In genomic region chr2:27006255-27006654, GRCm38 (mm10) we compare ENCODE assay signal across 1 mouse cellular context.
TF ChIP-seq lines count a peak whose summit lies in the region.

No protein-coding gene starts in this region.

TF ChIP-seq in MEL, 35 proteins besides CTCF, POLR2A, EP300 and RAD21 (continued from another document):
- TF ChIP-seq ELF1 (IDR thresholded peaks at IDR 0.05; ENCODE audit: low read depth, low read length) = no peak
- TF ChIP-seq MYC (IDR thresholded peaks at IDR 0.05; ENCODE audit: low read depth, low read length) = no peak
- peak; percentile 20; the same call in 1 of the 2 replicates for TF ChIP-seq TBP (IDR thresholded peaks at IDR 0.05; ENCODE audit: low read depth, low read length)
- peak; percentile 91 for TF ChIP-seq ETS1 (IDR thresholded peaks at IDR 0.05; ENCODE audit: low read depth, low read length)
- no peak for TF ChIP-seq GABPA (IDR thresholded peaks at IDR 0.05; ENCODE audit: low read depth, low read length)
- TF ChIP-seq MAZ (IDR thresholded peaks at IDR 0.05; ENCODE audit: low read depth, low read length) = peak; percentile 61
- 0 out of 2 replicates have a peak, but pooled peaks have one; percentile 20 for TF ChIP-seq KAT2A (conservative IDR thresholded peaks at IDR 0.05; ENCODE audit: low read depth, low read length)
- TF ChIP-seq TCF12 (IDR thresholded peaks at IDR 0.05; ENCODE audit: low read depth, low read length) = peak; percentile 72
- TF ChIP-seq JUND (IDR thresholded peaks at IDR 0.05; ENCODE audit: low read depth, low read length) = no peak
- no peak for TF ChIP-seq ZNF384 (IDR thresholded peaks at IDR 0.05; ENCODE audit: low read depth, low read length)
- 0 out of 2 replicates have a peak, but pooled peaks have one; percentile 12 for TF ChIP-seq HCFC1 (IDR thresholded peaks at IDR 0.05; ENCODE audit: low read depth, low read length)
- TF ChIP-seq MXI1 (IDR thresholded peaks at IDR 0.05; ENCODE audit: low read depth, low read length) = peak; percentile 58; the same call in 1 of the 2 replicates
- TF ChIP-seq USF2 (IDR thresholded peaks at IDR 0.05; ENCODE audit: borderline replicate concordance in 1 of 2, insufficient read depth in 1 of 2, low read depth in 1 of 2, low read length in 2 of 2) = no peak
